ENCODE assay signal across 11 mouse cellular contexts in the genomic region with DNA sequence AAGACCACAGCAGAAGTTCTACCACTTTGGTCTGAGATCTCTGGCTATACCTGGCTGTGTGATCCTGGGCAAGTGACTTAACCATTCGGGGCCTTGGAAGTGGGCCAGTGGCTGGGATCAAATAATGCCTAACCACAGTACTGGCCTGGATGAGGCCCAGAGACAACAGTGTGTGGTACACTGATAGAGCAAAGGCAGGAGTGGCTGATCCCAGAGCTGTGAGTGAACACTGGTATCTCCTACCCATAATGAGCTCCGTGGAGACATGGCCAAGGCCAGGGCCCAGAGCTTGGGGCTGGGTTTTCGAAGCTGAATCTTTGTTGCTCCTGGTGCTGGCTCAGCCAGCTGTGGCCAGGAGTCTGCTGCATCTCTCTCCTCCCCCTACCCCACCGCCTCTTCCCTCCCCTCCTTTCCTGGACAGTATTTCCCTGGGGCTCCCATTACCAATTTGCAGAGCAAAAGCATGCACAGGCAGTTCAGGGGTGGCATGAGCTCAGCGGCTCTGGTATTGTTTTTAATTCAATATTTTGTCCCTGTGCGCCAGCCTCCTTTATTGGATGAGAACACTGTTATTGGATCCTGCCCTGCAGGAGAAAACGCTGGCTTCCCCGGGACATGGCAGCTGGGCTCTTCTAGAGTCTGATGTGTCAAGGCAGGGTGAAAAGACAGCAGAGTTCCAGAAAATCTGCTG. TPM values are rescaled to one million over a fixed set of nuclear protein-coding genes. Genes with fewer than 3 reads are reported as not detected.
DNase-seq lines count a peak whose midpoint lies in the region; ATAC-seq and TF ChIP-seq lines count a peak whose summit lies in the region.
"Had no signal": no experiment of that assay in that cellular context is flagged by ENCODE, and none has a peak within 500 bp of the region (broad histone marks: within the 10 kb centered on the region; RNA-seq: fewer than 3 reads in every experiment).

No protein-coding gene starts in this region.

- H3K9ac ChIP-seq in neural tube, embryonic 11.5 days (ENCODE audit: low read length), result no peak overlapping the region
- H3K9ac ChIP-seq in forebrain, postnatal 0 days, result no peak overlapping the region
- no peak overlapping the region for H3K9ac ChIP-seq in limb, embryonic 15.5 days
- H3K9ac ChIP-seq in stomach, postnatal 0 days (ENCODE audit: low read length), result no peak overlapping the region
- H3K9ac ChIP-seq: liver, embryonic 14.5 days had no signal

- ATAC-seq in neural tube, embryonic 11.5 days (ENCODE audit: insufficient read depth, low FRiP score, low TSS enrichment), result no peak
- peak; percentile 71 for ATAC-seq in forebrain, postnatal 0 days
- ATAC-seq in limb, embryonic 15.5 days (ENCODE audit: insufficient number of reproducible peaks, low FRiP score, low TSS enrichment, low read depth), result no peak
- 0 out of 2 replicates have a peak, but pooled peaks have one; percentile 21 for ATAC-seq in stomach, postnatal 0 days (ENCODE audit: low FRiP score, low TSS enrichment)

- no peak for TF ChIP-seq EP300 in stomach, postnatal 0 days (optimal IDR thresholded peaks at IDR 0.05)

- no peak overlapping the region for H3K4me2 ChIP-seq in neural tube, embryonic 11.5 days (ENCODE audit: low read depth)
- no peak overlapping the region for H3K4me2 ChIP-seq in forebrain, postnatal 0 days (ENCODE audit: low read depth)
- H3K4me2 ChIP-seq in limb, embryonic 15.5 days, result no peak overlapping the region
- H3K4me2 ChIP-seq in stomach, postnatal 0 days (replicated peaks; ENCODE audit: low read depth), result no peak overlapping the region

- H3K4me1 ChIP-seq in neural tube, embryonic 11.5 days (ENCODE audit: control insufficient read depth, insufficient read depth, low read length), result no peaks in the 10 kb centered on the region
- H3K4me1 ChIP-seq in forebrain, postnatal 0 days (ENCODE audit: insufficient read depth), result no peaks in the 10 kb centered on the region
- peaks cover 10% of the 10 kb centered on the region for H3K4me1 ChIP-seq in limb, embryonic 15.5 days
- H3K4me1 ChIP-seq in stomach, postnatal 0 days (replicated peaks; ENCODE audit: control insufficient read depth, insufficient read depth), result no peaks in the 10 kb centered on the region

- no peak overlapping the region for H3K4me3 ChIP-seq in neural tube, embryonic 11.5 days (ENCODE audit: low read depth, low read length)
- H3K4me3 ChIP-seq in forebrain, postnatal 0 days (ENCODE audit: low read depth, low read length), result no peak overlapping the region
- no peak overlapping the region for H3K4me3 ChIP-seq in limb, embryonic 15.5 days
- no peak overlapping the region for H3K4me3 ChIP-seq in stomach, postnatal 0 days (ENCODE audit: low read depth, low read length)
- H3K4me3 ChIP-seq: erythroblast, embryonic 14.5 days had no signal

- peak overlapping the region; percentile 54; the same call in 1 of the 2 replicates for H3K27ac ChIP-seq in neural tube, embryonic 11.5 days (ENCODE audit: low read depth, low read length)
- H3K27ac ChIP-seq in forebrain, postnatal 0 days (ENCODE audit: low read depth, low read length), result no peak overlapping the region
- H3K27ac ChIP-seq in limb, embryonic 15.5 days, result peak overlapping the region; percentile 38
- H3K27ac ChIP-seq in stomach, postnatal 0 days (replicated peaks), result no peak overlapping the region
- H3K27ac ChIP-seq: liver, embryonic 14.5 days had no signal

- 56% methylated on average over 8 of the region's 8 CpGs for WGBS in neural tube, embryonic 11.5 days
- 41% methylated on average over 8 of the region's 8 CpGs for WGBS in forebrain, postnatal 0 days
- 26% methylated on average over 8 of the region's 8 CpGs for WGBS in limb, embryonic 15.5 days
- WGBS in stomach, postnatal 0 days, result 53% methylated on average over 8 of the region's 8 CpGs

- no peak for DNase-seq in neural tube, embryonic 11.5 days (ENCODE audit: low spot score)
- no peak for DNase-seq in neural tube, embryonic 10.5 days (ENCODE audit: extremely low spot score, low spot score)
- DNase-seq in forebrain, postnatal 0 days, result peak; percentile 31
- DNase-seq in stomach, postnatal 0 days (ENCODE audit: low spot score), result no peak
- DNase-seq in right cerebral cortex, postnatal 25 days, result no peak
- no peak for DNase-seq in natural killer cell, adult 2 months (ENCODE audit: low spot score in 2 of 2)
- DNase-seq: heart, adult 11 months; kidney, postnatal 4 days had no signal

- no peak for TF ChIP-seq CTCF in forebrain, postnatal 0 days (IDR thresholded peaks at IDR 0.05; ENCODE audit: low read depth)
- TF ChIP-seq CTCF in stomach, postnatal 0 days (IDR thresholded peaks at IDR 0.05; ENCODE audit: low read depth), result no peak

- H3K9me3 ChIP-seq in neural tube, embryonic 11.5 days (ENCODE audit: control insufficient read depth, low read length), result no peaks in the 10 kb centered on the region
- no peaks in the 10 kb centered on the region for H3K9me3 ChIP-seq in forebrain, postnatal 0 days (ENCODE audit: low read length)
- no peaks in the 10 kb centered on the region for H3K9me3 ChIP-seq in limb, embryonic 15.5 days
- no peaks in the 10 kb centered on the region for H3K9me3 ChIP-seq in stomach, postnatal 0 days (ENCODE audit: control insufficient read depth, low read length)

- no peaks in the 10 kb centered on the region for H3K27me3 ChIP-seq in neural tube, embryonic 11.5 days (ENCODE audit: control insufficient read depth, insufficient read depth, low read length)
- no peaks in the 10 kb centered on the region; the same call in none of the 2 replicates for H3K27me3 ChIP-seq in forebrain, postnatal 0 days (ENCODE audit: insufficient read depth, low read length)
- H3K27me3 ChIP-seq in limb, embryonic 15.5 days, result no peaks in the 10 kb centered on the region
- H3K27me3 ChIP-seq in stomach, postnatal 0 days (ENCODE audit: control insufficient read depth, insufficient read depth, low read length), result no peaks in the 10 kb centered on the region

- no peaks in the 10 kb centered on the region for H3K36me3 ChIP-seq in neural tube, embryonic 11.5 days (ENCODE audit: control insufficient read depth, insufficient read depth, low read length)
- no peaks in the 10 kb centered on the region for H3K36me3 ChIP-seq in forebrain, postnatal 0 days (ENCODE audit: insufficient read depth)
- H3K36me3 ChIP-seq in limb, embryonic 15.5 days, result no peaks in the 10 kb centered on the region
- H3K36me3 ChIP-seq in stomach, postnatal 0 days (ENCODE audit: control insufficient read depth, insufficient read depth, low read length), result no peaks in the 10 kb centered on the region

RNA-seq across cellular contexts. Expression of a gene that starts 13.2 kb away (rescaled TPM):
- polyA plus RNA-seq in neural tube, embryonic 11.5 days (2014; fragmentation: Nextera tagmentation; extraction: Ambion mirVana), result 96.5 and 106 TPM in 2 replicates
- 43.8 and 49.9 TPM in 2 replicates for total RNA-seq in forebrain, postnatal 0 days (2014; rRNA removed)
- polyA plus RNA-seq in forebrain, postnatal 0 days (2015; fragmentation: Nextera tagmentation; extraction: Ambion mirVana), result 48.2 and 49.5 TPM in 2 replicates
- 48.9 and 51.0 TPM in 2 replicates for polyA plus RNA-seq in limb, embryonic 15.5 days (2015; fragmentation: Nextera tagmentation; extraction: Ambion mirVana)
- polyA plus RNA-seq in stomach, postnatal 0 days (2015; fragmentation: Nextera tagmentation; extraction: Ambion mirVana), result 23.9 and 24.5 TPM in 2 replicates

Comparison
In these comparisons a context has a peak if more than half of its experiments do, and no peak if none do; other contexts are left out.
1. ATAC-seq: peak in forebrain, postnatal 0 days (single experiment) and stomach, postnatal 0 days (single experiment); none in neural tube, embryonic 11.5 days (single experiment) and limb, embryonic 15.5 days (single experiment).
2. H3K27ac ChIP-seq: peak in neural tube, embryonic 11.5 days (single experiment) and limb, embryonic 15.5 days (single experiment); none in forebrain, postnatal 0 days (single experiment) and stomach, postnatal 0 days (single experiment).